In the genomic region with DNA sequence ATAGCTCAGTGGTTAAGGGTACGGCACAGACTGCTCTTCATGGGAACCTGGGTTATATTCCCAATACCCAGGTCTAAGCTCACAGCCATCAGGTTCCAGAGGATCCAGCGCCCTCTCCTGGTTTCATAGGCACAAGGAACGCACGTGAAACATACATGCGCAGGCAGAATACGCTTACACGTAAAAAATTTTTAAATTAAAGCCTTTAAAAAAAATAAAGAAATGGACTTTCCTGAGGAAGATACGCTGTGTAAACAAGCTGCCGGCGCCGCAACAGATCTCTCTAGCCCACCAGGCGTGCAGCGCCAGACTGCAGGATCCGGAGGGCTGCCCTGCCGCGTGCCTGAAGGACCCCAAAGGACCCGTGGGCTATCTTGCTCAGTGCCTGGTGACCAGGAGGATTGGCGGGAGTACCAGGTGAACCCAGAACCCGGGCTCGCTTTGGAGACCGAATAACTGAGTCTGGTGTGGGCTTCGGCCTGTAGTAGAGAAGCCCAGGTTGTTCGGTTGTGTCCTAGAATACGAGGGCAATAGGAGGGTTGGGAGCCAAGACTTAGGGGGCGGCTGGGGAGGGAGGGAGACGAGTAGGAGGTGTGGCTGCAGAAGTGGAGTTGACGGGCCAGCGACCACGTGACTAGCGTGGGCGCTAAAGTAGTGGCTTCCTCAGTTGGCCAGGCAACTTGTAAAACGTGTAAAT, we compare ENCODE assay signal across 8 mouse cellular contexts. TPM values are rescaled to one million over a fixed set of nuclear protein-coding genes. Genes with fewer than 3 reads are reported as not detected.
A peak's percentile ranks its signal among the peaks of the same experiment; 100 is the strongest.
DNase-seq lines count a peak whose midpoint lies in the region; ATAC-seq and TF ChIP-seq lines count a peak whose summit lies in the region.

A gene (plus strand): TSS at position 359 of the 697 bp plus-strand sequence.

- H3K4me1 ChIP-seq in embryonic facial prominence, embryonic 14.5 days (ENCODE audit: control insufficient read depth, insufficient read depth, low read length), result peaks cover 3% of the 10 kb centered on the region; the same call in 1 of the 2 replicates
- H3K4me1 ChIP-seq in limb, embryonic 14.5 days (ENCODE audit: control insufficient read depth, insufficient read depth, low read length), result 0 out of 2 replicates have a peak, but pooled peaks cover 2% of the 10 kb centered on the region
- H3K4me1 ChIP-seq in midbrain, postnatal 0 days (ENCODE audit: insufficient read depth, low read length), result no peaks in the 10 kb centered on the region

- peak within 1 kb of the TSS; percentile 95 for H3K4me2 ChIP-seq in embryonic facial prominence, embryonic 14.5 days (ENCODE audit: low read depth, low read length)
- H3K4me2 ChIP-seq in limb, embryonic 14.5 days (replicated peaks; ENCODE audit: low read depth, low read length, severe bottlenecking), result peak within 1 kb of the TSS; percentile 90
- H3K4me2 ChIP-seq in midbrain, postnatal 0 days (ENCODE audit: low read depth, low read length, poor library complexity, severe bottlenecking), result peak within 1 kb of the TSS; percentile 85

- DNase-seq in 3T3-L1 (ENCODE audit: low read depth, low spot score), result peak; percentile 86
- peak; percentile 63 to 81 for DNase-seq in adrenal gland, postnatal 4 days (ENCODE audit: low spot score in 2 of 2)
- DNase-seq in embryonic facial prominence, embryonic 14.5 days (ENCODE audit: low spot score), result peak; percentile 90
- peak; percentile 85 for DNase-seq in heart, adult 8-10 months (ENCODE audit: low spot score)
- DNase-seq in kidney, adult 9 months, result peak; percentile 90
- DNase-seq in limb, embryonic 14.5 days (ENCODE audit: low spot score), result peak; percentile 90
- peak; percentile 90 for DNase-seq in midbrain, postnatal 0 days (ENCODE audit: low spot score)
- DNase-seq in spleen, postnatal 14 days (ENCODE audit: low spot score in 2 of 2), result peak; percentile 77 to 82

- H3K36me3 ChIP-seq in embryonic facial prominence, embryonic 14.5 days (ENCODE audit: control insufficient read depth, insufficient read depth, low read length), result peaks cover 26% of the 10 kb centered on the region
- H3K36me3 ChIP-seq in limb, embryonic 14.5 days (ENCODE audit: control insufficient read depth, insufficient read depth, low read length), result peaks cover 9% of the 10 kb centered on the region; the same call in 1 of the 2 replicates
- 0 out of 2 replicates have a peak, but pooled peaks cover 7% of the 10 kb centered on the region for H3K36me3 ChIP-seq in midbrain, postnatal 0 days (ENCODE audit: insufficient read depth, low read length)

- no peaks in the 10 kb centered on the region for H3K9me3 ChIP-seq in embryonic facial prominence, embryonic 14.5 days (ENCODE audit: control insufficient read depth, low read length)
- H3K9me3 ChIP-seq in limb, embryonic 14.5 days (ENCODE audit: control insufficient read depth, low read length), result no peaks in the 10 kb centered on the region
- H3K9me3 ChIP-seq in midbrain, postnatal 0 days (ENCODE audit: low read length), result no peaks in the 10 kb centered on the region

- no peaks in the 10 kb centered on the region for H3K27me3 ChIP-seq in embryonic facial prominence, embryonic 14.5 days (replicated peaks; ENCODE audit: control insufficient read depth, insufficient read depth, low read length)
- H3K27me3 ChIP-seq in limb, embryonic 14.5 days (ENCODE audit: control insufficient read depth, insufficient read depth, low read length), result no peaks in the 10 kb centered on the region
- H3K27me3 ChIP-seq in midbrain, postnatal 0 days (ENCODE audit: insufficient read depth, low read length), result no peaks in the 10 kb centered on the region

- ATAC-seq in embryonic facial prominence, embryonic 14.5 days (ENCODE audit: low read depth), result peak; percentile 98
- ATAC-seq in limb, embryonic 14.5 days (ENCODE audit: low FRiP score, low read depth), result peak; percentile 96
- peak; percentile 96 for ATAC-seq in midbrain, postnatal 0 days (ENCODE audit: low FRiP score)

- peak; percentile 90 for TF ChIP-seq CTCF in midbrain, postnatal 0 days (IDR thresholded peaks at IDR 0.05)

- peak within 1 kb of the TSS; percentile 72 for H3K9ac ChIP-seq in embryonic facial prominence, embryonic 14.5 days (ENCODE audit: low read depth, low read length)
- peak within 1 kb of the TSS; percentile 70 for H3K9ac ChIP-seq in limb, embryonic 14.5 days (ENCODE audit: low read depth, low read length, severe bottlenecking)
- H3K9ac ChIP-seq in midbrain, postnatal 0 days (replicated peaks; ENCODE audit: low read length, poor library complexity, severe bottlenecking), result peak within 1 kb of the TSS; percentile 74

- WGBS in embryonic facial prominence, embryonic 14.5 days, result under 1% methylated on average over 32 of the region's 32 CpGs
- WGBS in limb, embryonic 14.5 days, result under 1% methylated on average over 32 of the region's 32 CpGs
- under 1% methylated on average over 32 of the region's 32 CpGs for WGBS in midbrain, postnatal 0 days

- H3K4me3 ChIP-seq in embryonic facial prominence, embryonic 14.5 days (ENCODE audit: low read depth, low read length), result peak within 1 kb of the TSS; percentile 66
- H3K4me3 ChIP-seq in limb, embryonic 14.5 days (replicated peaks; ENCODE audit: low read length), result peak within 1 kb of the TSS; percentile 64
- H3K4me3 ChIP-seq in midbrain, postnatal 0 days (ENCODE audit: low read depth, low read length), result peak within 1 kb of the TSS; percentile 61

- TF ChIP-seq POLR2A in limb, embryonic 14.5 days (IDR thresholded peaks at IDR 0.05; ENCODE audit: borderline replicate concordance, extremely low read depth, insufficient read depth, insufficient read length), result peak; percentile 53; the same call in 1 of the 2 replicates

- H3K27ac ChIP-seq in embryonic facial prominence, embryonic 14.5 days (replicated peaks; ENCODE audit: low read depth, low read length), result peak within 1 kb of the TSS; percentile 87
- peak within 1 kb of the TSS; percentile 68 for H3K27ac ChIP-seq in limb, embryonic 14.5 days (replicated peaks; ENCODE audit: low read depth, low read length)
- H3K27ac ChIP-seq in midbrain, postnatal 0 days (ENCODE audit: low read depth, low read length), result peak within 1 kb of the TSS; percentile 87

RNA-seq across cellular contexts. Expression of the gene that starts here (rescaled TPM):
- 10 to 100 TPM; 22.3 to 29.5 TPM for total RNA-seq in adrenal gland, postnatal 4 days (2021)
- 53.2 and 53.4 TPM in 2 replicates for polyA plus RNA-seq in embryonic facial prominence, embryonic 14.5 days (2014; fragmentation: Nextera tagmentation; extraction: Ambion mirVana)
- 10 to 100 TPM; 16.8 to 24.9 (median 19.7) TPM for total RNA-seq in heart, adult 8-10 months (2022)
- polyA plus RNA-seq in limb, embryonic 14.5 days (2012; rRNA removed), result 50.5 and 52.3 TPM in 2 replicates
- polyA plus RNA-seq in limb, embryonic 14.5 days (2014; fragmentation: Nextera tagmentation; extraction: Ambion mirVana), result 57.8 and 64.6 TPM in 2 replicates
- total RNA-seq in midbrain, postnatal 0 days (2014; rRNA removed), result 40.2 and 47.6 TPM in 2 replicates
- polyA plus RNA-seq in midbrain, postnatal 0 days (2015; fragmentation: Nextera tagmentation; extraction: Ambion mirVana), result 50.6 and 53.7 TPM in 2 replicates

Comparison
In these comparisons a context has a peak if more than half of its experiments do, and no peak if none do; other contexts are left out.
1. Peak in every context shown above with its lines: DNase-seq, ATAC-seq, H3K4me3 ChIP-seq and H3K27ac ChIP-seq.